Mouse (Mus musculus): ENCODE data around the gene Commd6.

GRCm38 (mm10) chr14:101597096-101597715 lies 43.3 kb downstream of the Commd6 start:
- no peak for TF ChIP-seq POLR2A (IDR thresholded peaks at IDR 0.05; ENCODE audit: control insufficient read depth, extremely low read depth, insufficient read depth, low read length, poor library complexity)
- TF ChIP-seq CTCF (IDR thresholded peaks at IDR 0.05; ENCODE audit: borderline replicate concordance, control insufficient read depth, extremely low read depth, insufficient read depth, low read length, poor library complexity) = no peak
